Mouse (Mus musculus): ENCODE results near the gene Plcb1.
"Not testable (repeated sequence)": the region's sequence is repeated elsewhere in the genome, so short reads cannot be mapped to it uniquely, and the experiment has no call there.

Gene Plcb1

GRCm38 (mm10) chr2:135305736-135306471 lies 520.0 kb downstream of the Plcb1 start:
- DNase-seq (ENCODE audit: low spot score in 2 of 2) = no peak

DNA sequence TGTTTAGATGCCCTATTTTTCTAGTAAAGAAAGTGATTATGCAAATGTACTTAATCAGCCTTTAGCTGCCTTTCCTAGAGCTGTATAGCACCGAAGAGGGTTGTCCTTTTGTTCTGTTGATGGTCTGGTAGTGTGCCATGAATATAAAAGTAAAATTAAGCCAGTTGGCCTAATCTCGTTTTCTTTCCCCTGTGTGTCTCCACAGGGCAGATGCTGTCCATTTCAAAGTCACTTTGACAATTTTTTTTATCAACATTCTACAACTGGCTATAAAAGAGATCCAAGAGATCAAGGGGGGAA lies 520.6 kb downstream of the Plcb1 start:
- DNase-seq (ENCODE audit: low spot score in 2 of 2) = no peak

DNA sequence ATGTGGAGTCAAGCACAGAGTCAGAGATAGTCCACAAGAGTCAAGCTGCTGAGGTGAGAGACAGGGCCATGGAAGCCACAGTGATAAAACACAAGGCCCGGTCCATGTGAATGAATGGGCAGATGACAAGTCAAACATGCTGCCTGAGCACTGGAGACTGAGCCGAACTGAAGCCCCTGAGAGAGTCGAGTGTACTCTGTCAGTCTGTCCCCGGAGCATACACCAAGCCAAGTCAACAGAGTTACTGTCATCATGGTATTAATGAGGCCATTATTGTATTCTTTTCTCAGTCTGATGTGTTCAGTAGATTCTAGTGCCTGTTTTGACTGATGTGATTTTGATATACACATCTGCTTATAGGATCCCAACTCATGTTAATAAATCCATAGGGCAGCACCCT lies 521.9 kb downstream of the Plcb1 start:
- DNase-seq (ENCODE audit: low spot score in 2 of 2) = no peak

- no peak for DNase-seq (ENCODE audit: low spot score in 2 of 2)
These were observed 530.1 kb downstream of the Plcb1 start for GRCm38 (mm10) chr2:135315980-135316379.

- no peak for DNase-seq (ENCODE audit: low spot score in 2 of 2)
These were observed 532.3 kb downstream of the Plcb1 start for GRCm38 (mm10) chr2:135318136-135318535.

DNA sequence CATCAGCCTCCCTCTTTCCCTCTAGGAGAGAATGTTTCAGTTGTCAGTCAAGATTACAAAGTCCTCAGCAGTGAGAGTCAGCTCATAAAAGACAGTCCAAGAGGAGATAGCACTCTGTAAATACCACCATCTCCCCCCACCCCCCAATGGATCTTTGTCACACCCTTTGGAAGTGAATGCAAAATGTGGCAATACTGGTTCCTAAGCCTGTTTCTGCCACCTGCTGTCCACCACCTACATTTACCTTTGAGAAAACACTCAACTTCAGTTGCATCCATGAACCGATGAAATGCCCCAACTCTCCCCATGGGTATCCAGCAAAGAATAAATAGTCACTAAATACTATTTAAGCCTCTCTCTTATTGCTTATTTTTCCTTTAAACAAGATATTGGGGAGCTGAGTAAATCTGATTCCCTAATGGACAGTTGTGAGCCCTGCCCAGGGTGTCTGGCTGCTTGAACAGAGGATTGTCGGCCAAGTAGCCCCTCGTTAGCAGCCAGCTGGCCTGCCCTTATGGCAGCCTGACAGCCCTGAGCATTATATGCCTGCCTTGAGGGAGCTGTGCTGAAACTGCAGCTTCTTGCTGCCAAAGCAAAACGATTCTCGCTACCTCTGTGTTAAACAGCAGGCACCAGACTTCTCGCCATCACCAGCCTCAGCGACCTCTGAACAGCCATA lies 537.5 kb downstream of the Plcb1 start:
- no peak for DNase-seq (ENCODE audit: low spot score in 2 of 2)

DNA sequence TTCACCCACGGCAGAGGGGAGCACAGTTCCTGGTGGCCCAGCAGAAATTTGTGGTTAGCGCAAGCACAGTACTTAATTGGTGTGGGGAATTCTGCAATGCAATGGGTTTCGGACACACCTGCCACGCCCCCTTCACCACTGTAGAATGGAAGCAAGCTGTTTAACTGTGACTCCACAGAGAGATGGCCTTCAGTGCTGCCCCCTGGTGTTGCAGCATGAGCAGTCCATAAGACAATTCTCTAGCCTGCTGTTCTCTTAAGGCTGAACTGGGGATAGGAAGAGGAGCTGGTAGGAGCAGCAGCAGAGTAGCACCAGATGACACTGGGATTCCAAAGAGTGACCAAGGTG lies 538.1 kb downstream of the Plcb1 start:
- peak; percentile 81 to 82 for DNase-seq (ENCODE audit: low spot score in 2 of 2)

- DNase-seq (ENCODE audit: low spot score in 2 of 2) = peak in 1 of 2 experiments; percentile 36
These were observed 542.9 kb downstream of the Plcb1 start for GRCm38 (mm10) chr2:135328756-135329155.

DNA sequence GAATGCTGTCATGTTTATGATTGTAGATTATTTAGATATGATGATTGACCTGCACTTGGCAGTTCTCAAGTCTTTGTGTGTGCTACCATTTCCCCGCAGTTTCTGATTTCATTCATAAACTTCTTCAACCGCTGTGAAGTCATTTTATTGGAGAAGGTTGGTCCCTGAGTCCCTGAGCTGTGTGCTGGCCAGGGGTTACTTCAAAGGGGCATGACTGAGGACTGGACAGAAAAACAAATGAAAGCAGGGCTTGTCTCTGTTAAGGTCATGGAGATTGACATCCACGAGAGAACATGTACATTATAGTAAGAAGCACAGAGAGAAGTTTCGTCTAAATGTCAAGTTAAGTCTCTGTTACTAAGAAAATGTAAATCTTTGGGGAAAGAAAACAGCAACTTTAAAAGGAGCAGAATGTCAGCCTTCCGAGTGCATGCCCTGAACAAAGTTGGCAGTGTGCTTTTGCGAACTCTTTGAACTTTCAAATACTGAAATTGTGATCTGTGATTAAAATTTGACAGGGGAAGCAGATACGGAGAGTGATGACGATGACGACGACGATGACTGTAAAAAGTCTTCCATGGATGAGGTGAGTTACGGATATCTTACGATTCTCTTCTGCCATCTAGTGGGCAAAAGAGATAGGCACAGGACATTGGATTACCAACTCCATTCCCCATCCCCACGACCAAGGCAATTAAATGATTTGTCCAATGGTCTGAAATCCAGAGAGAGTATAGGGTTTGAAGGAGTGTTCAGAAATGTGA lies 544.1 kb downstream of the Plcb1 start:
- DNase-seq (ENCODE audit: low spot score in 2 of 2) = peak; percentile 60 to 69

- no peak for DNase-seq (ENCODE audit: low spot score in 2 of 2)
These were observed 546.0 kb downstream of the Plcb1 start for GRCm38 (mm10) chr2:135331868-135332267.

DNA sequence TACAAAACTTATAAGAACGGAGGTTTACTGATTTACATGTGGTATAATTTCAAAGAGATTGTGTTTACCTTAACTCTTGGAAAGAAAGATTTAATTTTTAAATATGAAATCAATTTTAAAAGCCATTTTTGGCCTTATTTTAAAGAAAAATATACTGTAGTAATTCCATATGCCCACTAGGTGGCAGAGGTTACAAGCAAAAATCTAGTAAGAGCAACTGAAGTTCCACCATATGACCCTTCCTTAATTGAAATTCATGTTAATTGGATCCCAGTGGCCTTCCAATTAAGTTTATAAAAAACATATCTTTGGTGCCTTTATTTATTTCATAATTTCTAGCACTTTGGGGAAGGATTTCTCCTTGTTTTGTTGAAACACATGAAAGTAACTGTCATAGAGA lies 570.4 kb downstream of the Plcb1 start:
- DNase-seq (ENCODE audit: low spot score in 2 of 2) = no peak

- DNase-seq (ENCODE audit: low spot score in 2 of 2) = peak; percentile 15 to 54
These were observed 575.9 kb downstream of the Plcb1 start for GRCm38 (mm10) chr2:135361798-135362197.

DNA sequence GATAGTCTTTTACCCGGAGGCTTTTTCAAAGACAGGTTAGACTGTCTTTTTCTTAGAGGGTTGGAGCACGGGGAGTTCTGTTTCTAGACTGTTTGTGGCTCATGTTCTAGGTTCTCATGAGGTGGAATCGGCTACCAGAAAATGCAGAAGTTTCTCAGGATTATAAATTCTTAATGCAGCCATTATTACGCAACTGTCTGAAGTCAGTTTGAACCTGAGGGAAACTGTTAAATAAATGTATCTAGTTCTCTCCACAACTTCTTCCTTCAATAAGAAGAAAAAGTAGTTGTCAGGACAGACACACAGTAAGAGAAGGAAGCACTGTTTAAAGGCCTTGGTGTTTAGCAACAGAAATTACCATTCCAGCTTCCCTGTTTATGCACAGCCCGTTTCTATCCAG lies 577.1 kb downstream of the Plcb1 start:
- DNase-seq (ENCODE audit: low spot score in 2 of 2) = no peak

DNA sequence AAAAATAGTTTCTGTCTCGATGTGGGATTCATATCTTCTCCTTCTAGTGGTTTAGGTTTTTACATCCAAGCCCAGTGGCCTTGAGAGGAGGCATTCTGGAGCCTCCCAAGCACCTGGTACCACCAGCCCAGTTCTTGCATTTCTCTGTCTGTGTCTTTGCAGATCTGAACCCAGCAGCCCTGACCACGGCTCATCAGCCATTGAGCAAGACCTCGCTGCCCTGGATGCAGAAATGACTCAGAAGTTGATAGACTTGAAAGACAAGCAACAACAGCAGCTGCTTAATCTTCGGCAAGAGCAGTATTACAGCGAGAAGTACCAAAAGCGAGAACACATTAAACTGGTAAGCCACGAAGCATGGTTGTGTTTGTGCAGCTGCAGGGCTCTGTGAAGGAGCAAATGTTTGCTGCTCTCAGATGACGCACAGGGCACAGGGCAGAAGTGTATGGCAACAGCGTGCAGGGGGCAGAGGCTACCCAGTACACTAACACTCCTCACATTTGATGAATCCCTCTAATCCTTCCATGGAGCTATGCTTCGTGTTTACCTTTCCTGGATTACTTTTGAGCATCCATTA lies 584.5 kb downstream of the Plcb1 start:
- no peak for DNase-seq (ENCODE audit: low spot score in 2 of 2)

DNA sequence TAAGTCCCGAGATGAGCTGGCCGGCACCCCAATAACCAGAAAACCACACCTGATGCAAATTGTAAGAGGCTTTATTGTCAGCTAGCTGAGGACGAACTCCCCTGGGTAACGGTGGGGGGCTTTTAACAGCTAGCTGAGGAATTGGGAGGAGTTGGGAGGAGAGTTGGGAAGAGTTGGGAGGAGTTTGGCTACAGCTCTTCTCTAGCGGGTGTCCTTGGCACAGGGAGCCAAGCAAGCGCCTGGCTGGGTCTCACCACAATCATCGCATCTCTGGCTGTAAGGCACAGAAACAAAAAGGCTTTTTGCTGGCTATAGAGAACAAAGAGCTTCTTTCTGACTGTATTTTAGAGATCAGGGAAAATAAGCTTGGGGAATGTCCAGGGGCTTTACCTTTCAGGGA lies 594.9 kb downstream of the Plcb1 start:
- DNase-seq (ENCODE audit: low spot score in 2 of 2) = not testable (repeated sequence)

- DNase-seq (ENCODE audit: low spot score in 2 of 2) = no peak
These were observed 595.5 kb downstream of the Plcb1 start for GRCm38 (mm10) chr2:135381396-135381795.

- DNase-seq (ENCODE audit: low spot score in 2 of 2) = peak; percentile 23 to 42
These were observed 602.1 kb downstream of the Plcb1 start for GRCm38 (mm10) chr2:135387990-135388389.

DNA sequence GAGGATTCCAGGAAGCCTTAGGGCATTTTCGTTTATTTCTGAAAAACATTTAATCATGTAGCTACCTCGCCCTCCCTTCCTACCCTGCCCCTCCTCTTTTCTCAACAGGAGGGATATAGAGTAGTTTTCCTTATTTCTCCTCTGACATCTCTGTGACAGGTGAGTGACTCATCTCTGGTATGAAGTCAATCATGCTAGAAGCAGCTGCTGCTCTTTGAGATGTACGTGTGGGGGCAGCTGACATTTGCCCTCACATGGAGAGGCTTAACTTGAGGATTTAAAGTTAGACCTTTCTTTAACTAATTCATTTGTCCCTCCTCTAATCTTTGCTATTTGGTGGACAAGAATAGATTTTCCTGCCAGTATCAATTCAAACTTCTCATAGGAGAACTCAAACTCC lies 608.8 kb downstream of the Plcb1 start:
- DNase-seq (ENCODE audit: low spot score in 2 of 2) = no peak

DNA sequence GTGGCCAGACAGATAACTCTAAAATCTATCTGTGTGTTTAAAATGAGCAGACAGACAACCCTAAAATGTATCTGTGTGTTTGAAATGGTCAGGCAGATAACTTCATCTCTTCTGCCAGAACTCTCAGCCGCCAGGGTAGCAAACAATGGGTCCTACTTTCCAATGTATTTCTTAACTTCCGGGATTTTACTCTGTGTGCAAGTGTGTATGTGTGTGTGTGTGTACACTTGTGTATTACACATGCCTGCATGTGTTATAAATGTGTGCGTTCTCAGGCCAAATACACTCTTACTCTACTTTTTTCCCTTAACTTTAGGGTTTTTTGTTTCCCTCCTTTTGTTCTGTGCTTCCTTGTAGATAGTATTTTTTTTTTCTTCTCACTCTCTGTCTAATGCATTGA lies 610.5 kb downstream of the Plcb1 start:
- DNase-seq (ENCODE audit: low spot score in 2 of 2) = no peak

DNA sequence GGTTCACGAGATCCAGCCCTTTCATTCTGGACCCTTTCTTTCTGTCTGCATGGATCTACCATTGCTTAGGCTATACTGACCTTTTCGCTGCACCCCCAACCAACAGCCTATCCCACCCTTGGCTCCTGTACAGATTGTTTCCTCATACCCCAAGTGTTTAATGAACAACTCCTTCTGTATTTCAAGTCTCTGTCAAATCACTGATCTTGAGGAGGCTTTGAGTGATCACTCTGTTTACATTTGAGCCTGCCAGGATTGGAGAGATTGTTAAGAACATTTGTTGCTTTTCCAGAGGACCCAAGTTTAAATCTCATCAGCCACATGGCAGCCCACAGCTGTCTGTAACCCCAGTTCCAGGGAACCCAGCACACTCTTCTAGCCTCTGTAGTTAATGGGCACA lies 612.1 kb downstream of the Plcb1 start:
- no peak for DNase-seq (ENCODE audit: low spot score in 2 of 2)

GRCm38 (mm10) chr2:135399760-135400159 lies 613.9 kb downstream of the Plcb1 start:
- DNase-seq (ENCODE audit: low spot score in 2 of 2) = no peak

GRCm38 (mm10) chr2:135402916-135403315 lies 617.0 kb downstream of the Plcb1 start:
- no peak for DNase-seq (ENCODE audit: low spot score in 2 of 2)

DNA sequence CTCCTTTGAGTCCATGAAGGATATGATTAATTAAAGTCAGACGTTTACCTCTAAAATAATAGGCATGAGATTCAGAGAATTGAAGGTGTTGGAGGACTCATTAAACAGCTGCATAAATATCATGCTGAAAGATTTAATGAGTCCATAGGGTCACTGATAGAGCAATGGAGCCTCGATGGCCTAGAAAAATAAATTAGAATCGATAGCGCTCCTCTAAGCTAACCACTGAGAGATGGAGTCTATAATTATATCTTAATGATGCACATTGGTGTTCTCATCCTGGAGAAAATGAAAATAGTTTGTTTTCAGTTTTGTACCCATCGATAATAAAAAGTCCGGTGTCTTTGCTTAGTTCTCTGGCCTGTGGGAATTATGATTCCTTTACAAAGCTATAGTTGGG lies 617.5 kb downstream of the Plcb1 start:
- DNase-seq (ENCODE audit: low spot score in 2 of 2) = no peak

Measured in right cerebral cortex, adult 2 months (tissue).